Mouse (Mus musculus) myocyte (in vitro differentiated cells): ENCODE results near the gene Kpna6. TPM values are rescaled to one million over a fixed set of nuclear protein-coding genes. Genes with fewer than 3 reads are reported as not detected.

ENCODE experiments used
- H3K27me3 ChIP-seq: one replicate; pipeline ENCODE4 v1.6.1; 2011; ENCODE audit not compliant: control insufficient read depth, insufficient read depth, insufficient read length
- H3K36me3 ChIP-seq: one replicate; pipeline ENCODE4 v1.6.1; 2011; ENCODE audit not compliant: control insufficient read depth, insufficient read depth
- H3K4me2 ChIP-seq: one replicate; pipeline ENCODE4 v1.6.1; 2011; ENCODE audit warnings: low read depth, control low read depth
- H3K4me3 ChIP-seq: one replicate; pipeline ENCODE4 v1.5.1; 2011; ENCODE audit warnings: mild to moderate bottlenecking, control low read depth, moderate library complexity
- H3K79me2 ChIP-seq: one replicate; pipeline ENCODE4 v1.6.1; 2011; ENCODE audit not compliant: control insufficient read depth, insufficient read depth
- H3ac ChIP-seq: one replicate; pipeline ENCODE4 v1.6.1; 2011; ENCODE audit not compliant: control insufficient read depth, insufficient read length
- CEBPB ChIP-seq: IDR thresholded peaks from 2 replicates; pipeline ENCODE4 v1.6.1; 2011; ENCODE audit warnings: mild to moderate bottlenecking, moderate library complexity; ENCODE audit not compliant: poor library complexity, insufficient read depth, severe bottlenecking
- E2F4 ChIP-seq: IDR thresholded peaks from one replicate; pipeline ENCODE4 v1.6.1; 2011; ENCODE audit warnings: mild to moderate bottlenecking, control low read depth, moderate library complexity; ENCODE audit not compliant: insufficient read depth
- MAX ChIP-seq: IDR thresholded peaks from one replicate; pipeline ENCODE4 v1.6.1; 2011; ENCODE audit warnings: low read depth, mild to moderate bottlenecking, control low read depth
- MYOD1 ChIP-seq, 3 experiments: IDR thresholded peaks; one replicate each; pipeline ENCODE4 v1.6.1; 2011; ENCODE audit warnings: control low read depth in 2 of 3, low read depth in 2 of 3, mild to moderate bottlenecking in 2 of 3, moderate library complexity in 1 of 3; ENCODE audit not compliant: insufficient read length in 2 of 3, control insufficient read depth in 1 of 3
- MYOG ChIP-seq, 3 experiments: IDR thresholded peaks; one replicate each; pipeline ENCODE4 v1.6.1; 2011; ENCODE audit warnings: control low read depth in 2 of 3, low read depth in 2 of 3, mild to moderate bottlenecking in 2 of 3; ENCODE audit not compliant: insufficient read length in 2 of 3, control insufficient read depth in 1 of 3, insufficient read depth in 1 of 3
- POLR2A ChIP-seq: IDR thresholded peaks from one replicate; pipeline ENCODE4 v1.6.1; 2011; ENCODE audit warnings: low read depth, mild to moderate bottlenecking, control low read depth, moderate library complexity; ENCODE audit not compliant: insufficient read length
- POLR2AphosphoS2 ChIP-seq: IDR thresholded peaks from one replicate; pipeline ENCODE4 v1.6.1; 2011; ENCODE audit warnings: low read depth, control low read depth; ENCODE audit not compliant: insufficient read length
- REST ChIP-seq: IDR thresholded peaks from one replicate; pipeline ENCODE4 v1.6.1; 2011; ENCODE audit warnings: mild to moderate bottlenecking, control low read depth, moderate library complexity; ENCODE audit not compliant: insufficient read depth, insufficient read length
- SRF ChIP-seq: IDR thresholded peaks from one replicate; pipeline ENCODE4 v1.6.1; 2011; ENCODE audit warnings: low read depth; ENCODE audit not compliant: control insufficient read depth, insufficient read length
- TCF12 ChIP-seq: IDR thresholded peaks from one replicate; pipeline ENCODE4 v1.6.1; 2011; ENCODE audit warnings: mild to moderate bottlenecking, control low read depth; ENCODE audit not compliant: poor library complexity, insufficient read depth, severe bottlenecking
- TCF3 ChIP-seq: IDR thresholded peaks from one replicate; pipeline ENCODE4 v1.6.1; 2011; ENCODE audit warnings: low read depth, control low read depth; ENCODE audit not compliant: insufficient read length
- USF1 ChIP-seq: IDR thresholded peaks from one replicate; pipeline ENCODE4 v1.6.1; 2011; ENCODE audit warnings: low read depth, mild to moderate bottlenecking, control low read depth, moderate library complexity
- polyA plus RNA-seq: library from polyadenylated mRNA; unstranded; fragments of >200 nt; fragmentation: generic; extraction: Trizol; gene quantifications from one replicate; pipeline ENCODE4 v1.2.1, GENCODE M21; 2012; ENCODE audit warnings: missing spikeins

Gene Kpna6
- polyA plus RNA-seq, 1 experiment: 32.2 TPM

- Histone ChIP-seq H3K27me3 (no peaks in the 10 kb centered on the region), H3K79me2 (peaks cover 25% of the 10 kb centered on the region), H3K4me3 (peak overlapping the region; percentile 54), H3K36me3 (peaks cover 28% of the 10 kb centered on the region), H3ac (no peak overlapping the region), H3K4me2 (peak overlapping the region; percentile 82)
- TF ChIP-seq CEBPB: no peak
- no peak for TF ChIP-seq SRF
- no peak for TF ChIP-seq POLR2A
- TF ChIP-seq TCF3: no peak
- TF ChIP-seq MYOD1 (IDR thresholded peaks at IDR 0.05; ENCODE audit: control insufficient read depth in 1 of 3, insufficient read length in 2 of 3, low read depth in 2 of 3): no peak
- no peak for TF ChIP-seq MAX
- no peak for TF ChIP-seq MYOG (IDR thresholded peaks at IDR 0.05; ENCODE audit: control insufficient read depth in 1 of 3, insufficient read depth in 1 of 3, insufficient read length in 2 of 3, low read depth in 2 of 3)
- no peak for TF ChIP-seq TCF12
- no peak for TF ChIP-seq POLR2AphosphoS2
- TF ChIP-seq REST: no peak
- no peak for TF ChIP-seq E2F4
- no peak for TF ChIP-seq USF1
These were observed 33.3 kb downstream of the Kpna6 start for GRCm38 (mm10) chr4:129639221-129639620.

GRCm38 (mm10) chr4:129633852-129634251 is 38.7 kb downstream of the Kpna6 start:
- Histone ChIP-seq H3ac (no peak overlapping the region), H3K4me2 (no peak overlapping the region), H3K27me3 (no peaks in the 10 kb centered on the region), H3K36me3 (peaks cover 39% of the 10 kb centered on the region), H3K79me2 (peaks cover 9% of the 10 kb centered on the region), H3K4me3 (no peak overlapping the region)
- TF ChIP-seq E2F4: no peak
- TF ChIP-seq REST: no peak
- TF ChIP-seq TCF12: no peak
- no peak for TF ChIP-seq CEBPB
- TF ChIP-seq TCF3: no peak
- TF ChIP-seq MYOG (IDR thresholded peaks at IDR 0.05; ENCODE audit: control insufficient read depth in 1 of 3, insufficient read depth in 1 of 3, insufficient read length in 2 of 3, low read depth in 2 of 3): no peak
- no peak for TF ChIP-seq SRF

GRCm38 (mm10) chr4:129631867-129632266 is 40.7 kb downstream of the Kpna6 start:
- no peaks in the 10 kb centered on the region for H3K27me3 ChIP-seq
- H3K4me3 ChIP-seq: no peak overlapping the region
- peaks cover 31% of the 10 kb centered on the region for H3K36me3 ChIP-seq
- no peaks in the 10 kb centered on the region for H3K79me2 ChIP-seq
- TF ChIP-seq CEBPB: no peak
- no peak for TF ChIP-seq MYOG (IDR thresholded peaks at IDR 0.05; ENCODE audit: control insufficient read depth in 1 of 3, insufficient read depth in 1 of 3, insufficient read length in 2 of 3, low read depth in 2 of 3)
- no peak for TF ChIP-seq TCF12
- no peak for TF ChIP-seq TCF3
- TF ChIP-seq POLR2A: no peak
- no peak for TF ChIP-seq MAX
- TF ChIP-seq SRF: no peak
- TF ChIP-seq REST: no peak
- no peak overlapping the region for H3ac ChIP-seq
- no peak overlapping the region for H3K4me2 ChIP-seq

- Histone ChIP-seq H3K4me2 (no peak overlapping the region), H3K27me3 (no peaks in the 10 kb centered on the region), H3ac (no peak overlapping the region), H3K4me3 (no peak overlapping the region), H3K36me3 (peaks cover 27% of the 10 kb centered on the region), H3K79me2 (no peaks in the 10 kb centered on the region)
- TF ChIP-seq REST (no peak), TCF3 (no peak), SRF (no peak), CEBPB (no peak), TCF12 (no peak), MYOG (IDR thresholded peaks at IDR 0.05; ENCODE audit: control insufficient read depth in 1 of 3, insufficient read depth in 1 of 3, insufficient read length in 2 of 3, low read depth in 2 of 3) (no peak), MYOD1 (IDR thresholded peaks at IDR 0.05; ENCODE audit: control insufficient read depth in 1 of 3, insufficient read length in 2 of 3, low read depth in 2 of 3) (no peak), MAX (no peak), POLR2AphosphoS2 (no peak), E2F4 (no peak), POLR2A (no peak), USF1 (no peak)
These were observed 41.6 kb downstream of the Kpna6 start for GRCm38 (mm10) chr4:129630944-129631343.

- H3K36me3 ChIP-seq: peaks cover 6% of the 10 kb centered on the region
- H3K4me2 ChIP-seq: no peak overlapping the region
- TF ChIP-seq E2F4: no peak
- TF ChIP-seq SRF: no peak
- TF ChIP-seq REST: no peak
- no peak for TF ChIP-seq MAX
- no peak for TF ChIP-seq POLR2AphosphoS2
- no peak for TF ChIP-seq CEBPB
- no peak for TF ChIP-seq TCF12
- no peak for TF ChIP-seq MYOD1 (IDR thresholded peaks at IDR 0.05; ENCODE audit: control insufficient read depth in 1 of 3, insufficient read length in 2 of 3, low read depth in 2 of 3)
- no peak for TF ChIP-seq TCF3
- no peak for TF ChIP-seq MYOG (IDR thresholded peaks at IDR 0.05; ENCODE audit: control insufficient read depth in 1 of 3, insufficient read depth in 1 of 3, insufficient read length in 2 of 3, low read depth in 2 of 3)
- no peak for TF ChIP-seq POLR2A
- H3K4me3 ChIP-seq: no peak overlapping the region
- H3K27me3 ChIP-seq: no peaks in the 10 kb centered on the region
- no peak overlapping the region for H3ac ChIP-seq
- no peaks in the 10 kb centered on the region for H3K79me2 ChIP-seq
These were observed 46.5 kb downstream of the Kpna6 start for GRCm38 (mm10) chr4:129626035-129626434.
